Mouse (Mus musculus) kidney, adult 2 months (tissue): ENCODE measurements around the gene Ubn1.

Experiments
- CTCF ChIP-seq: fragments of 200-500 bp; conservative IDR thresholded peaks from 2 replicates; pipeline ENCODE4 v1.5.1; 2011; ENCODE audit warnings: low read depth, mild to moderate bottlenecking, control low read depth, low read length, moderate library complexity, mixed read lengths; ENCODE audit not compliant: insufficient read depth, insufficient read length
- POLR2A ChIP-seq: fragments of 200-500 bp; IDR thresholded peaks from one replicate; pipeline ENCODE4 v1.6.1; 2011; ENCODE audit warnings: low read depth, low read length, control low read depth

- TF ChIP-seq CTCF (no peak), POLR2A (peak; percentile 49)
These were observed at the start of gene Ubn1, which contains the start of gene Glyr1 for GRCm38 (mm10) chr16:5049774-5050234.
